Mouse (Mus musculus): ENCODE results near the gene Hps6. TPM values are rescaled to one million over a fixed set of nuclear protein-coding genes. Genes with fewer than 3 reads are reported as not detected.
"Not testable (repeated sequence)": the region's sequence is repeated elsewhere in the genome, so short reads cannot be mapped to it uniquely, and the experiment has no call there.

Hps6 gene
- total RNA-seq (2021) = 1 to 10 TPM; 6.1 to 6.5 TPM

- intact Hi-C loops (cut with DNase I) = loop anchor here (10.0 kb wide), 1 partner anchor 429 kb away; no protein-coding TSS in a partner anchor
- peak; percentile 91 for DNase-seq
These were observed at the start of gene Hps6 for GRCm38 (mm10) chr19:46003371-46004226. Hps6 (plus strand) TSS chr19:46003508.

DNA sequence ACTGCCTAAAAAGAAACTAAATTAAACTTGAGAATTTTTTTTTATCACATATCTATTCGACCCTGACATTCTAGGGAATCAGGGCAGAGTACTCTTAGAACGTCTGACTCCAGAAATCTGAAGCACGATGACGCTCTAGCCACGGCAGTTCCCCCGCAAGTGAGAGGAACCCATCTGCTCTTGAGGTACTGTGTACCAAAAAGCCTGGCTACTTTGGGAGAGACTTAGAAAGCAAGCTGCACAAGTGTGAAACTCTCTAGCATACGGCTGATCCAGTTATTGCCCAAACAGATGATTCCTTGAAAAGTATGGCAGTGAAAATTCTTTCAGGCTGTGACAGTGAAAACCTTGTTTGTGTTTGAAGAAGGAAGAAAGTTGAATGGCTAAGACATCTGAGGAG lies 46.6 kb upstream of the Hps6 start:
- no peak for DNase-seq
- intact Hi-C loops (cut with DNase I) = no loop called here

DNA sequence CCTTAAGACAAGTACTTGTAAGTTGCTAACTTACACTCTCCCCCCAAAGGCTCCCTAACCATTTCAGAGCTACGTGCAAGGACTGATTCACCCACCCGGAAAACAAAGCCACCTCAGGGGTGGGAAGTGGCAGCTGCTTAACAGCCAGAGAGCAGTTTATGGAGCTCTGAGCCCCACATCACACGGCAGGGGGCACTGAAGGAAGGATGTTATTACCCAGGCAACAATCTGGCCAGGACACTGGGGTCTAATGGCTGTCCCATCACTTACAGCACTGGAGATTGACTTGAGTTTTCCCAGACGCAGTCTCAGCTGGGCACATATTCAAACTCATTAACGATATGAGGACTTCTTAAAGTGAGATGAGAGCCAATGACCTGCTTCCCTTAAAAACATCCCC lies 42.5 kb upstream of the Hps6 start:
- no peak for DNase-seq
- intact Hi-C loops (cut with DNase I) = loop anchor here (5.0 kb wide), 1 partner anchor 52 kb away; no protein-coding TSS in a partner anchor

GRCm38 (mm10) chr19:45984379-45984778 lies 18.9 kb upstream of the Hps6 start:
- DNase-seq = no peak

GRCm38 (mm10) chr19:45988238-45988637 lies 15.1 kb upstream of the Hps6 start:
- no peak for DNase-seq
- intact Hi-C loops (cut with DNase I) = no loop called here

More at GRCm38 (mm10) chr19:45984379-45984778, 18.9 kb upstream of the Hps6 start:
- intact Hi-C loops (cut with DNase I) = no loop called here

GRCm38 (mm10) chr19:45991171-45991570 lies 12.1 kb upstream of the Hps6 start:
- intact Hi-C loops (cut with DNase I) = no loop called here
- DNase-seq = no peak

GRCm38 (mm10) chr19:45993441-45993840 lies 9.9 kb upstream of the Hps6 start:
- intact Hi-C loops (cut with DNase I); DNase-seq: not testable (repeated sequence)

DNA sequence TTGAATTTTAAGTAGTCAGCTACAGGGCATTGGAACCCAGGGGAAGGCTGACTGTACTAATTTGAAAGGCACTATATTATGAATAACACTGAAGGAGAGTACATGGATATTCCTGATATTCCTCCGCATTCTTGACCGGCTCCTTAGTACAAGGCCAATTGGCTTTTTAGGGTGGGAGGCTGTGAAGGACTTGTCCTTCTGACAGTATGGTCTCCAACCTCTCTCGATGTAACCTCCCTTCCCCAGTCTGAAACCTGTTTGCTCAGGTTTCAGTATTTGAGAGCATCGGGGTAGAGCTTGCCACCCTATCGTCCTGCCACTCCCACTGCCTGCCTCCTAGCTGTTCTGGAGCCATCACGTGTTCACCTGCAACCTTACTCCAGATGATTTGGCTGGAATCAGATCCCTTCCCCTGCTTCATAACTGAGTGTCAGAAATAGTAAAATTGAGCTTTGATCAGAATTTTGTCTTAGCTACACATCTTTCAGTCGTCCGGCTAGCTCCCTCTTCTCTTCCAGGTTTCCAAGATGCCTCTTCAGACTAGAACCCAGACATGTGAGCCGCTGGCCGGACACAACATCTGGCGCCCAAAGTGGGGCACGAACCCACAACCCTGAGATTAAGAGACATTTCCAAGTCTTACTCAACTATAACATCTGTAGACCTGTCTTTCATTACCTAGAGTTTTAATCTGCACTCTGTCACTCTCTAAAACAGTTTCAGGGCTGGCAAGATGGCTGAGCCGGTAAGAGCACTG lies 9.1 kb upstream of the Hps6 start:
- intact Hi-C loops (cut with DNase I) = no loop called here

DNA sequence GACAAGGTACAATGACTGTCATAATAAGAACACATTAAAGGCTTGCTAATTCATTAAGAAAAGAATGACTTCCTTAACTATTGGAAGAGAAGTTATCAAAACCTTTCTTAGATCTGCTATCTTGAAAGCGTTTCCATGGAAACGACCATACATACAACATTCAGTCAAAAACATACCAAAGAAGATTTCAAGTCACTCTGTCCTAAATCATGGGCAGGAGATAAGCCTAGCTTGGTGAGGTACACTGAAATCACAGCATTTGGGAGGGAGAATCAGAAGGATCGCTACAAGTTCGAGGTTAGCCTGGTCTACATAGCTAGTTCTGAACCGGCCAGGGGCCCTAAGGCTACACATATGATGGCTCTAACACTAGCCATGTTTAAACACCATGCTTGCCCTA lies 5.9 kb upstream of the Hps6 start:
- intact Hi-C loops (cut with DNase I) = no loop called here

More for the DNA sequence above, 9.1 kb upstream of the Hps6 start:
- DNase-seq = no peak

GRCm38 (mm10) chr19:45997785-45998693 lies 5.3 kb upstream of the Hps6 start, which contains the start of gene Armh3:
Armh3 (minus strand) TSS chr19:45998488.
- intact Hi-C loops (cut with DNase I) = no loop called here
- peak; percentile 95 for DNase-seq

More for the DNA sequence above, 5.9 kb upstream of the Hps6 start:
- no peak for DNase-seq

- intact Hi-C loops (cut with DNase I) = no loop called here
- DNase-seq = no peak
These were observed 4.6 kb upstream of the Hps6 start for GRCm38 (mm10) chr19:45998694-45999217.

DNA sequence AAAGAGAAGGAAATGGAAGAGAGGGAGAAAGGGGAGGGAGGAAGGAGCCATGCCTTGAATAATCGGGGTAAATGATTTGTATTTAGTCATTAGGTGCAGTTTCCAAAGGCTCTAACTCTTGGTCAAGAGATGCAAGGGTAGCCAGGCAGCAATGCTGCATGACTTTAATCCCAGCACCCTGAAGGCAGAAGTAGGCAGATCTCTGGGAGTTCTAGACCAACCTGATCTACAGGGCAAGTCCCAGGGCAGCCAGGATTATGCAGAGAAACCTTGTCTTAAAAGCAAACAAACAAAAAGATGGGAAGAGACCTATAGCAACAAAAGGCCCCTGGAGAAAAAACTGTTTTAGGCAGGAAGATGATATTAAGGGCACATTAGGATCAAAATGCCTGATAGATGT lies 3.9 kb upstream of the Hps6 start:
- no peak for DNase-seq
- intact Hi-C loops (cut with DNase I) = no loop called here

GRCm38 (mm10) chr19:46002279-46002678 lies 1.0 kb upstream of the Hps6 start:
- DNase-seq = no peak
- intact Hi-C loops (cut with DNase I) = loop anchor here (10.0 kb wide), 1 partner anchor 427 kb away; no protein-coding TSS in a partner anchor

- intact Hi-C loops (cut with DNase I) = loop anchor here (10.0 kb wide), 1 partner anchor 430 kb away; no protein-coding TSS in a partner anchor
- DNase-seq = no peak
These were observed 1.6 kb downstream of the Hps6 start for GRCm38 (mm10) chr19:46004814-46005466.

GRCm38 (mm10) chr19:46005680-46006079 lies 2.4 kb downstream of the Hps6 start:
- intact Hi-C loops (cut with DNase I) = loop anchor here (10.0 kb wide), 1 partner anchor 431 kb away; no protein-coding TSS in a partner anchor
- DNase-seq = no peak

DNA sequence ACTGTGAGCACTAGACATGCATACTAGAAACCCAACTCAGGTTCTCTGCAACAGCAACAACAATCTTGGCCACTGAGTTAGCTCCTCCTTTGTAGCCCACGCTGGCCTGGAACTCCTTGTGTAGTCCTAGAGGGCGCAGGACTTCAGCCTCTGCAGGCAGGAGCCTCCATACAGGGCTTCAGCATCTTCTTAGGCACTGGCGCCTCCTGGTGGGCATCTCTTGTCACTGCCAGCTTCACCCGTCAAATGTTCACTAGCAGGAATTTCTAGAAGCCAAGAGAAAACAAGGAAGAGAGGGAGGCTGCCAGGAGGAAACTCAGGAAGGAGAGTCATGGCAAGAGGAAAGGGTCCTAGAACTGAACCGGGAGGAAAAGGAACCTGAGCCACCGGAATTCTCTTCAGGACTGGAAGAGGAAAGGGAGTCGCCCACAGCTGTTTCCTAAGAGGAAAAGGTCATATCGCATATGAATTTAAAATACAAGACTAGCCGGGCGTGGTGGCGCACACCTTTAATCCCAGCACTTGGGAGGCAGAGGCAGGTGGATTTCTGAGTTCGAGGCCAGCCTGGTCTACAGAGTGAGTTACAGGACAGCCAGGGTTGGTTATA lies 11.4 kb downstream of the Hps6 start:
- intact Hi-C loops (cut with DNase I) = loop anchor here (2.0 to 5.0 kb wide), 3 partner anchors 52 to 210 kb away; no protein-coding TSS in a partner anchor
- peak; percentile 91 to 95 for DNase-seq

- intact Hi-C loops (cut with DNase I) = no loop called here
These were observed 12.7 kb downstream of the Hps6 start for GRCm38 (mm10) chr19:46016023-46016422.

GRCm38 (mm10) chr19:46024959-46025358 lies 21.7 kb downstream of the Hps6 start:
- intact Hi-C loops (cut with DNase I) = no loop called here

More at GRCm38 (mm10) chr19:46016023-46016422, 12.7 kb downstream of the Hps6 start:
- no peak for DNase-seq

DNA sequence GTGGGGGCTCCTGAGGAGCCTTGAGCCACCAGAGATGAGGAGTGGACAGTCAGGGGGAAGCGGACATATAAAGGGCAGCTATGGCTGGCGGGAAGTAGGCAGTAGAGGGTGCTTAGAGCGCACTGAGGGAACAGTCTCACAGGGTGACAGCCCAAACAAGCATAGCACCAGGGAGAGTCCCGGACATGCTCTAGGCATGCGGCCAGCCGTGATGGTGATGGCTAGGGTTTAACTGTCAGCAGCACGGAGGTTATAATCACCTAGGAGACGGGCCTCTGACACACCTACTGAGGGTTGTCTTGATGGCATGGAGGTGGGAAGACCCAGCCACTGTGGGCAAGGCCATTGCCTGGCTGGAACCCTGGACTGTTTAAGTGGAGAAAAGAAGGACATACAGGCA lies 23.3 kb downstream of the Hps6 start:
- intact Hi-C loops (cut with DNase I) = no loop called here
- DNase-seq = peak; percentile 71 to 72

More at GRCm38 (mm10) chr19:46024959-46025358, 21.7 kb downstream of the Hps6 start:
- no peak for DNase-seq
